Mouse (Mus musculus): ENCODE measurements around the gene Sh3gl2. TPM values are rescaled to one million over a fixed set of nuclear protein-coding genes. Genes with fewer than 3 reads are reported as not detected.

The Sh3gl2 gene
- polyA plus RNA-seq, 1 experiment from 2014 or later = 4.7 TPM

GRCm38 (mm10) chr4:85405276-85405675 is 200.3 kb downstream of the Sh3gl2 start:
- H3K4me2 ChIP-seq (ENCODE audit: low read depth, low read length) = no peak overlapping the region
- H3K27me3 ChIP-seq (ENCODE audit: control insufficient read depth, insufficient read depth, low read length) = no peaks in the 10 kb centered on the region
- ATAC-seq (replicated peaks; ENCODE audit: insufficient number of reproducible peaks, low FRiP score, low TSS enrichment, low read depth) (no peak), DNase-seq (ENCODE audit: low spot score) (no peak)
- H3K27ac ChIP-seq (replicated peaks; ENCODE audit: low read depth, low read length) = no peak overlapping the region
- no peak overlapping the region for H3K4me3 ChIP-seq (ENCODE audit: low read depth, low read length)
- 76% methylated on average over 7 of the region's 7 CpGs for WGBS
- no peaks in the 10 kb centered on the region for H3K4me1 ChIP-seq (ENCODE audit: control insufficient read depth, insufficient read depth, low read length)
- no peaks in the 10 kb centered on the region for H3K36me3 ChIP-seq (replicated peaks; ENCODE audit: control insufficient read depth, insufficient read depth, low read depth, low read length)
- no peaks in the 10 kb centered on the region for H3K9me3 ChIP-seq (replicated peaks; ENCODE audit: control insufficient read depth, low read length)
- H3K9ac ChIP-seq (replicated peaks; ENCODE audit: low read length) = no peak overlapping the region

GRCm38 (mm10) chr4:85416466-85416865 is 211.5 kb downstream of the Sh3gl2 start:
- WGBS = 98% methylated on average over 3 of the region's 3 CpGs
- Histone ChIP-seq H3K4me2 (ENCODE audit: low read depth, low read length) (no peak overlapping the region), H3K4me3 (ENCODE audit: low read depth, low read length) (no peak overlapping the region), H3K36me3 (replicated peaks; ENCODE audit: control insufficient read depth, insufficient read depth, low read depth, low read length) (no peaks in the 10 kb centered on the region), H3K27ac (replicated peaks; ENCODE audit: low read depth, low read length) (no peak overlapping the region), H3K9me3 (replicated peaks; ENCODE audit: control insufficient read depth, low read length) (no peaks in the 10 kb centered on the region), H3K9ac (replicated peaks; ENCODE audit: low read length) (no peak overlapping the region), H3K27me3 (ENCODE audit: control insufficient read depth, insufficient read depth, low read length) (no peaks in the 10 kb centered on the region), H3K4me1 (ENCODE audit: control insufficient read depth, insufficient read depth, low read length) (no peaks in the 10 kb centered on the region)
- ATAC-seq (replicated peaks; ENCODE audit: insufficient number of reproducible peaks, low FRiP score, low TSS enrichment, low read depth) = no peak
- DNase-seq (ENCODE audit: low spot score) = no peak

- Histone ChIP-seq H3K27ac (replicated peaks; ENCODE audit: low read depth, low read length) (no peak overlapping the region), H3K4me1 (ENCODE audit: control insufficient read depth, insufficient read depth, low read length) (no peaks in the 10 kb centered on the region), H3K9ac (replicated peaks; ENCODE audit: low read length) (no peak overlapping the region), H3K4me2 (ENCODE audit: low read depth, low read length) (no peak overlapping the region), H3K4me3 (ENCODE audit: low read depth, low read length) (no peak overlapping the region), H3K36me3 (replicated peaks; ENCODE audit: control insufficient read depth, insufficient read depth, low read depth, low read length) (no peaks in the 10 kb centered on the region), H3K27me3 (ENCODE audit: control insufficient read depth, insufficient read depth, low read length) (no peaks in the 10 kb centered on the region), H3K9me3 (replicated peaks; ENCODE audit: control insufficient read depth, low read length) (no peaks in the 10 kb centered on the region)
- ATAC-seq (replicated peaks; ENCODE audit: insufficient number of reproducible peaks, low FRiP score, low TSS enrichment, low read depth) = no peak
- DNase-seq (ENCODE audit: low spot score) = no peak
- 87% methylated on average over 6 of the region's 6 CpGs for WGBS
Observed at GRCm38 (mm10) chr4:85420429-85420828, 215.5 kb downstream of the Sh3gl2 start.

- Histone ChIP-seq H3K27me3 (ENCODE audit: control insufficient read depth, insufficient read depth, low read length) (no peaks in the 10 kb centered on the region), H3K9me3 (replicated peaks; ENCODE audit: control insufficient read depth, low read length) (no peaks in the 10 kb centered on the region), H3K27ac (replicated peaks; ENCODE audit: low read depth, low read length) (no peak overlapping the region), H3K9ac (replicated peaks; ENCODE audit: low read length) (no peak overlapping the region), H3K4me3 (ENCODE audit: low read depth, low read length) (no peak overlapping the region), H3K4me2 (ENCODE audit: low read depth, low read length) (no peak overlapping the region), H3K4me1 (ENCODE audit: control insufficient read depth, insufficient read depth, low read length) (no peaks in the 10 kb centered on the region), H3K36me3 (replicated peaks; ENCODE audit: control insufficient read depth, insufficient read depth, low read depth, low read length) (no peaks in the 10 kb centered on the region)
- no peak for DNase-seq (ENCODE audit: low spot score)
- no peak for ATAC-seq (replicated peaks; ENCODE audit: insufficient number of reproducible peaks, low FRiP score, low TSS enrichment, low read depth)
- 72% methylated on average over 4 of the region's 4 CpGs for WGBS
Observed at GRCm38 (mm10) chr4:85426211-85426610, 221.3 kb downstream of the Sh3gl2 start.

GRCm38 (mm10) chr4:85432786-85433185 is 227.9 kb downstream of the Sh3gl2 start:
- H3K9me3 ChIP-seq (replicated peaks; ENCODE audit: control insufficient read depth, low read length) = no peaks in the 10 kb centered on the region
- H3K27me3 ChIP-seq (ENCODE audit: control insufficient read depth, insufficient read depth, low read length) = no peaks in the 10 kb centered on the region
- H3K9ac ChIP-seq (replicated peaks; ENCODE audit: low read length) = no peak overlapping the region
- 87% methylated on average over 4 of the region's 4 CpGs for WGBS
- no peak overlapping the region for H3K4me3 ChIP-seq (ENCODE audit: low read depth, low read length)
- no peak for DNase-seq (ENCODE audit: low spot score)
- no peak overlapping the region for H3K4me2 ChIP-seq (ENCODE audit: low read depth, low read length)
- no peak overlapping the region for H3K27ac ChIP-seq (replicated peaks; ENCODE audit: low read depth, low read length)
- no peak for ATAC-seq (replicated peaks; ENCODE audit: insufficient number of reproducible peaks, low FRiP score, low TSS enrichment, low read depth)
- no peaks in the 10 kb centered on the region for H3K4me1 ChIP-seq (ENCODE audit: control insufficient read depth, insufficient read depth, low read length)
- H3K36me3 ChIP-seq (replicated peaks; ENCODE audit: control insufficient read depth, insufficient read depth, low read depth, low read length) = no peaks in the 10 kb centered on the region

- H3K4me3 ChIP-seq (ENCODE audit: low read depth, low read length) = no peak overlapping the region
- H3K27ac ChIP-seq (replicated peaks; ENCODE audit: low read depth, low read length) = no peak overlapping the region
- no peak overlapping the region for H3K9ac ChIP-seq (replicated peaks; ENCODE audit: low read length)
- H3K9me3 ChIP-seq (replicated peaks; ENCODE audit: control insufficient read depth, low read length) = no peaks in the 10 kb centered on the region
- WGBS = 39% methylated on average over 8 of the region's 8 CpGs
- no peaks in the 10 kb centered on the region for H3K27me3 ChIP-seq (ENCODE audit: control insufficient read depth, insufficient read depth, low read length)
- no peak overlapping the region for H3K4me2 ChIP-seq (ENCODE audit: low read depth, low read length)
- ATAC-seq (replicated peaks; ENCODE audit: insufficient number of reproducible peaks, low FRiP score, low TSS enrichment, low read depth) = no peak
- no peaks in the 10 kb centered on the region for H3K36me3 ChIP-seq (replicated peaks; ENCODE audit: control insufficient read depth, insufficient read depth, low read depth, low read length)
- no peaks in the 10 kb centered on the region for H3K4me1 ChIP-seq (ENCODE audit: control insufficient read depth, insufficient read depth, low read length)
- DNase-seq (ENCODE audit: low spot score) = peak; percentile 46
Observed at GRCm38 (mm10) chr4:85434734-85435133, 229.8 kb downstream of the Sh3gl2 start.

GRCm38 (mm10) chr4:85438813-85439212 is 233.9 kb downstream of the Sh3gl2 start:
- no peaks in the 10 kb centered on the region for H3K36me3 ChIP-seq (replicated peaks; ENCODE audit: control insufficient read depth, insufficient read depth, low read depth, low read length)
- DNase-seq (ENCODE audit: low spot score) (no peak), ATAC-seq (replicated peaks; ENCODE audit: insufficient number of reproducible peaks, low FRiP score, low TSS enrichment, low read depth) (no peak)
- no peak overlapping the region for H3K4me3 ChIP-seq (ENCODE audit: low read depth, low read length)
- H3K27me3 ChIP-seq (ENCODE audit: control insufficient read depth, insufficient read depth, low read length) = no peaks in the 10 kb centered on the region
- 60% methylated on average over 3 of the region's 3 CpGs for WGBS
- H3K4me2 ChIP-seq (ENCODE audit: low read depth, low read length) = no peak overlapping the region
- H3K27ac ChIP-seq (replicated peaks; ENCODE audit: low read depth, low read length) = no peak overlapping the region
- H3K4me1 ChIP-seq (ENCODE audit: control insufficient read depth, insufficient read depth, low read length) = no peaks in the 10 kb centered on the region
- no peaks in the 10 kb centered on the region for H3K9me3 ChIP-seq (replicated peaks; ENCODE audit: control insufficient read depth, low read length)
- no peak overlapping the region for H3K9ac ChIP-seq (replicated peaks; ENCODE audit: low read length)

GRCm38 (mm10) chr4:85483586-85483985 is 278.7 kb downstream of the Sh3gl2 start:
- 92% methylated on average over 6 of the region's 6 CpGs for WGBS
- Histone ChIP-seq H3K9ac (replicated peaks; ENCODE audit: low read length) (no peak overlapping the region), H3K36me3 (replicated peaks; ENCODE audit: control insufficient read depth, insufficient read depth, low read depth, low read length) (no peaks in the 10 kb centered on the region), H3K4me1 (ENCODE audit: control insufficient read depth, insufficient read depth, low read length) (no peaks in the 10 kb centered on the region), H3K9me3 (replicated peaks; ENCODE audit: control insufficient read depth, low read length) (no peaks in the 10 kb centered on the region), H3K4me3 (ENCODE audit: low read depth, low read length) (no peak overlapping the region), H3K27me3 (ENCODE audit: control insufficient read depth, insufficient read depth, low read length) (no peaks in the 10 kb centered on the region), H3K27ac (replicated peaks; ENCODE audit: low read depth, low read length) (no peak overlapping the region), H3K4me2 (ENCODE audit: low read depth, low read length) (no peak overlapping the region)
- DNase-seq (ENCODE audit: low spot score) (no peak), ATAC-seq (replicated peaks; ENCODE audit: insufficient number of reproducible peaks, low FRiP score, low TSS enrichment, low read depth) (no peak)

Data from embryonic facial prominence, embryonic 11.5 days (tissue).